Mouse (Mus musculus) embryonic fibroblast, embryonic 13.5 days (primary cell): ENCODE measurements at regions not wholly inside any gene's neighbourhood (a gene's known extent, or its start where the extent isn't known, plus 50 kb on each side); places are given as distances from the start of the nearest gene placed in this dataset.

Source experiments
- CTCF ChIP-seq: IDR thresholded peaks from 2 replicates; pipeline ENCODE4 v1.5.1; 2011; ENCODE audit warnings: mild to moderate bottlenecking, control low read depth, low read length, moderate library complexity, borderline replicate concordance; ENCODE audit not compliant: insufficient read depth
- POLR2A ChIP-seq: IDR thresholded peaks from 2 replicates; pipeline ENCODE4 v1.6.1; 2011; ENCODE audit warnings: low read depth, mild to moderate bottlenecking, control low read depth, low read length, moderate library complexity

- TF ChIP-seq CTCF (no peak), POLR2A (no peak)
Measured at GRCm38 (mm10) chr11:71440392-71440791, 209.9 kb upstream of the Nlrp1b start.
